Mouse (Mus musculus) spleen, adult 2 months (tissue): ENCODE results near the gene Palmd. TPM values are rescaled to one million over a fixed set of nuclear protein-coding genes. Genes with fewer than 3 reads are reported as not detected.

Experiments used
- DNase-seq, 2 experiments: peaks; one replicate each; pipeline versions ENCODE4 v3.0.0 to v3.0.0-alpha.2; 2012 to 2021; ENCODE audit warnings: low spot score in 2 of 2, low read depth in 1 of 2
- H3K27ac ChIP-seq: fragments of 200-500 bp; 2 replicates; pipeline ENCODE4 v1.5.1; 2012; ENCODE audit warnings: low read length, inconsistent platforms; ENCODE audit not compliant: insufficient read depth
- H3K27me3 ChIP-seq: fragments of 200-500 bp; 2 replicates; pipeline ENCODE4 v1.6.1; 2012; ENCODE audit warnings: mild to moderate bottlenecking, moderate library complexity, low read length, inconsistent platforms; ENCODE audit not compliant: control insufficient read depth, insufficient read depth
- H3K36me3 ChIP-seq: fragments of 200-500 bp; 2 replicates; pipeline ENCODE4 v1.6.1; 2012; ENCODE audit warnings: mild to moderate bottlenecking, low read length, inconsistent platforms; ENCODE audit not compliant: control insufficient read depth, insufficient read depth
- H3K4me1 ChIP-seq: fragments of 200-500 bp; 2 replicates; pipeline ENCODE4 v1.6.1; 2011; ENCODE audit warnings: inconsistent platforms; ENCODE audit not compliant: control insufficient read depth, insufficient read depth, insufficient read length
- H3K4me3 ChIP-seq: fragments of 200-500 bp; 2 replicates; pipeline ENCODE4 v1.5.1; 2011; ENCODE audit warnings: mild to moderate bottlenecking, inconsistent platforms; ENCODE audit not compliant: insufficient read depth, insufficient read length; ENCODE audit errors: extremely low read depth
- CTCF ChIP-seq: fragments of 200-500 bp; IDR thresholded peaks from 2 replicates; pipeline ENCODE4 v1.5.1; 2011; ENCODE audit warnings: mild to moderate bottlenecking, inconsistent platforms; ENCODE audit not compliant: insufficient read depth, insufficient read length, insufficient replicate concordance; ENCODE audit errors: extremely low read depth
- POLR2A ChIP-seq: fragments of 200-500 bp; IDR thresholded peaks from 2 replicates; pipeline ENCODE4 v1.6.1; 2011; ENCODE audit warnings: low read depth, low read length, inconsistent platforms
- WGBS: fragments of 180-500 bp; shearing (Covaris S2); methylation state at CpG from one replicate; pipeline ENCODE4 v1.1.7; 2018; 5-methylcytosine and 5-hydroxymethylcytosine counted together
- polyA plus RNA-seq: library from polyadenylated mRNA; depleted of rRNA; stranded (reverse); fragments of >200 nt; gene quantifications from 2 replicates; pipeline ENCODE4 v1.2.3, GENCODE M21; 2012; rRNA removed

Gene Palmd
- 0.15 and 0.21 TPM in 2 replicates for polyA plus RNA-seq

DNA sequence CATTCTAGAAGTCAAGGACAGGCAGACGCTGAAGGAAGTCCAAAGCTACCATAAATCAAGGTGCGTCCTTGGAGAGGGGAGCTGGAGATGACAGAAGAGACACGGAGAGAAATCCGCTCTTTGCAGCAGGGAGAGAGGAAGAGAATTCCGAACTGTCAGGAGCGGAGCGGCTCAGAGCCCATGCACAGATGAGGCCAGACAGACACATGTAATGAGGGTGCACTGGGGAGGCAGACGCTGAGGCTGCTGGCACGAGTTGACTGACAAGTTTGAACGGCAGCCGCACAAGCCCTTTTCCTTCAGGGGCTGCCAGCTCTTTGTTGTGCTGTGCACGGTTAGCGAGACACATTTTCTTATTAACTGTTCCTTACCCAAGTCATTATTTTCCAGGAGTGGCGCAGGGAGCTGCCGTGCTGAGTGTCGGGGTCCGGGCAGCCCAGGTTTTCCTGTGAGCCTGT lies at the start of gene Palmd:
Gene Palmd, minus strand, starts transcription at position 448 of the 458 bp plus-strand sequence.
- Histone ChIP-seq H3K27ac (no peak within 1 kb of the TSS), H3K27me3 (no peaks in the 10 kb centered on the region), H3K36me3 (no peaks in the 10 kb centered on the region), H3K4me3 (no peak within 1 kb of the TSS), H3K4me1 (no peaks in the 10 kb centered on the region)
- 18% methylated on average over 17 of the region's 17 CpGs for WGBS
- no peak for DNase-seq
- no peak for TF ChIP-seq CTCF
- no peak for TF ChIP-seq POLR2A

- H3K27me3 ChIP-seq, result no peaks in the 10 kb centered on the region
- H3K27ac ChIP-seq, result no peak overlapping the region
- no peak for TF ChIP-seq POLR2A
- TF ChIP-seq CTCF, result no peak
- no peaks in the 10 kb centered on the region for H3K4me1 ChIP-seq
- H3K4me3 ChIP-seq, result no peak overlapping the region
- 69% methylated on average over 6 of the region's 6 CpGs for WGBS
- no peaks in the 10 kb centered on the region for H3K36me3 ChIP-seq
- no peak for DNase-seq
Measured at GRCm38 (mm10) chr3:117010182-117010581, 41.4 kb upstream of the Palmd start.

DNA sequence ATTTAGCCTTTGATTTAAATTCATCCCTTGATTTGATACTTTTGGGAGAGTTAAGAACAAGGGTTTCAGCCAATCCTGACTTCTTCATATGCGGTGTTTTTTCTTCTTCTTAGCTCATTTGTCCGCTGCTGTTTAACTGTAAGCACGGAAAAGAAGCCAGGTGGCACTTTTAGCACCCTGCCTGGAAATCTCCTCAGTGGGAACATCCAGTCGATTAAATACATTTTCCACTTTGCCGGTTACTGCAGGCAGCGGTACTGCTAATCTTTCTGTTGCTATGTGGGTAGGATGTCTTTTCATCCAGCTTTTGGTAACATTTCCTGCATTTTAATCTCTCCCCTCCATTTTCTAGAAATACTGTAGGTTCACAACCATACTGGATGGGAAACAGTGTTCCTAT lies 38.6 kb upstream of the Palmd start:
- TF ChIP-seq CTCF (no peak), POLR2A (no peak)
- H3K4me3 ChIP-seq, result no peak overlapping the region
- no peaks in the 10 kb centered on the region for H3K36me3 ChIP-seq
- no peaks in the 10 kb centered on the region for H3K27me3 ChIP-seq
- H3K27ac ChIP-seq, result no peak overlapping the region
- no peaks in the 10 kb centered on the region for H3K4me1 ChIP-seq
- WGBS, result 92% methylated on average over 6 of the region's 6 CpGs
- no peak for DNase-seq

DNA sequence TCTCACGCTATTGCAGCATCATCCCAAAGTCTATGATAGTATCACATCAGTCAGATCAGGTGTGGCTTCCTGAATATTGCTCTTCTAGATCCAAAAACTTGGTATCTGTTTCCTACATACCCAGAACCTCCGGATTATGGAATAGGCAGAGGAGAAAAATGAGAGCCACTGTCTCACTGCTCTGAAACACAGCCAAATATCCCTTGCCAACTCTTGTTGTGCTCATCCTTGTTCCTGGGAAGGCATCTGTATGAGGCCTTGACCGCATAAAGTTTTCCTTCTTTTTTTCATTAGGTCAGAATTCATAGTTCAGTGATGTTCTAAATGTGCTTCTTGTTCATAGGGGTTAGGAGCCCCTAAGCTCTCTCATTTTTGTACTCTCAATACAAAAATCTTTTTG lies 37.8 kb upstream of the Palmd start:
- H3K4me3 ChIP-seq, result no peak overlapping the region
- TF ChIP-seq POLR2A, result no peak
- H3K27ac ChIP-seq, result no peak overlapping the region
- H3K27me3 ChIP-seq, result no peaks in the 10 kb centered on the region
- H3K4me1 ChIP-seq, result no peaks in the 10 kb centered on the region
- no peak for DNase-seq
- WGBS, result 84% methylated on average over 3 of the region's 3 CpGs
- no peaks in the 10 kb centered on the region for H3K36me3 ChIP-seq

DNA sequence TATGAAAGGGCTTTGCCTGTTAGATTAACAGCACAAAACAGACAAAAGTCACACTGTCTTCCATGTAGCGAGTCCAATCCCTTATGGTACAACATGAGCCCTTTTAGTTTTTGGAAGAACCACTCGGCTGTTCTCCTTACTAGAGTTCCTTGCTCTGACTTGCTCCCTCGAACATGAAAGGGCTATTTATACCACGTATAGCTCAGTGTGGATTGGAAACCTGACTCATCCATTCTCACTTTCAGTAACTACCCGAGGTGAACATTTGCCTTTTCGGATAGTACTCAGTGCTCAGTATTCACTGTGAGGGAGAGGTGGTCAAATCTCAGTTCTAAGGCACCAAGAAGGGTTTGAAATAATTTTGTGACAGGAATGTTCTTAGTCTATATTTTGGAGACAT lies 34.6 kb upstream of the Palmd start:
- Histone ChIP-seq H3K4me3 (no peak overlapping the region), H3K27ac (no peak overlapping the region), H3K4me1 (no peaks in the 10 kb centered on the region), H3K27me3 (no peaks in the 10 kb centered on the region), H3K36me3 (no peaks in the 10 kb centered on the region)
- DNase-seq, result no peak
- WGBS, result 86% methylated on average over 6 of the region's 6 CpGs
- TF ChIP-seq CTCF, result no peak
- no peak for TF ChIP-seq POLR2A

- no peak overlapping the region for H3K27ac ChIP-seq
- 68% methylated on average over 9 of the region's 9 CpGs for WGBS
- no peak for DNase-seq
- no peaks in the 10 kb centered on the region for H3K4me1 ChIP-seq
- no peak overlapping the region for H3K4me3 ChIP-seq
- TF ChIP-seq CTCF (no peak), POLR2A (no peak)
- no peaks in the 10 kb centered on the region for H3K36me3 ChIP-seq
- H3K27me3 ChIP-seq, result no peaks in the 10 kb centered on the region
Measured at GRCm38 (mm10) chr3:117001686-117002485, 33.1 kb upstream of the Palmd start.

GRCm38 (mm10) chr3:116993011-116993410 lies 24.2 kb upstream of the Palmd start:
- H3K4me1 ChIP-seq, result no peaks in the 10 kb centered on the region
- TF ChIP-seq POLR2A, result no peak
- no peak for TF ChIP-seq CTCF
- 79% methylated on average over 2 of the region's 2 CpGs for WGBS
- H3K4me3 ChIP-seq, result no peak overlapping the region
- H3K27me3 ChIP-seq, result no peaks in the 10 kb centered on the region
- no peak overlapping the region for H3K27ac ChIP-seq
- H3K36me3 ChIP-seq, result no peaks in the 10 kb centered on the region
- DNase-seq, result no peak
